ENCODE assay signal across 10 mouse cellular contexts in the genomic region with DNA sequence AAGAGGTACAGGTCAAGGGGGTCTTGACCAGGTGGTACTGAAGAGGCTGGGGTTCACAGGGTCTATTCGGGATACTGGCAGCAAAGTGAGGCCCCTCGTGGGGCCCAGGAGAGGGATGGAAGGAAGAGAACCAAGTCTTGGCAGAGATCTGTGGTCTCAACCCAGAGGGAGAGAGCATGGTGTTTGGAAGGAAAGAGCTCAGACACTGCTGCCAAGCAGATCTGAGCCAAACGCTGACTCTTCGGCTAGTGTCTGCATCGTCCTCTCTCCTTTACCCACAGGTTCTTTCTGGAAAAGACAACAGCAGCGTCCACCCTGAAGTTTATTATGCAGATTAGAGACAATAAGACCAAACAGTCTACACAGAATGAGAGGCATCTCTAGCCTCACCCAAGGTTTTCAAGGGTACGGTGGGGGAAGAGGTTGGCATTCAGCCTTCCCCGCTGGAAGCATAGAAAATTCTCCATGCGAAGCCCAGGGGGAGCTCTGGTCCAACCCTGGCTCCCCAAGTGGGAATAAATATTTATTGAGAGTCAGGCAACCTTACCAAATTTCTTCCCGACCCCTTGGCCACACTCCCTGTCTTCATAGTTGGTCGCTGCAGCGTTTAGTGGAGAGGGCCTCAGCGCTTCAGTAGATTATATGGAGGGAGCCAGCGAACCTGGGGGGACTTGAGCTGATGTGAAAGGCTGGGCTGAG. TPM values are rescaled to one million over a fixed set of nuclear protein-coding genes. Genes with fewer than 3 reads are reported as not detected.
A peak's percentile ranks its signal among the peaks of the same experiment; 100 is the strongest.
DNase-seq lines count a peak whose midpoint lies in the region; ATAC-seq and TF ChIP-seq lines count a peak whose summit lies in the region.
"Had no signal": no experiment of that assay in that cellular context is flagged by ENCODE, and none has a peak within 500 bp of the region (broad histone marks: within the 10 kb centered on the region; RNA-seq: fewer than 3 reads in every experiment).

No protein-coding gene starts in this region.

- no peak for TF ChIP-seq POLR2A in lung, adult 2 months (IDR thresholded peaks at IDR 0.05; ENCODE audit: borderline replicate concordance, extremely low read depth, low read depth, low read length)

- peak; percentile 57 for TF ChIP-seq CTCF in lung, embryonic 14.5 days (IDR thresholded peaks at IDR 0.05; ENCODE audit: low read depth)
- TF ChIP-seq CTCF in lung, adult 2 months (IDR thresholded peaks at IDR 0.05; ENCODE audit: insufficient read depth, low read length), result no peak

- H3K4me1 ChIP-seq in lung, embryonic 14.5 days (ENCODE audit: insufficient read depth), result peaks cover 11% of the 10 kb centered on the region; the same call in 1 of the 2 replicates
- no peaks in the 10 kb centered on the region for H3K4me1 ChIP-seq in lung, adult 2 months (ENCODE audit: control insufficient read depth, insufficient read depth, low read length)

- 48% methylated on average over 14 of the region's 14 CpGs for WGBS in lung, embryonic 14.5 days
- 62% methylated on average over 14 of the region's 14 CpGs for WGBS in lung, adult 2 months

- ATAC-seq in frontal cortex, adult (ENCODE audit: low TSS enrichment), result peak; percentile 27; the same call in 1 of the 2 replicates
- ATAC-seq in lung, embryonic 14.5 days (ENCODE audit: insufficient read depth), result peak; percentile 82; the same call in 1 of the 2 replicates

- H3K36me3 ChIP-seq in lung, embryonic 14.5 days (ENCODE audit: insufficient read depth), result no peaks in the 10 kb centered on the region

- no peak overlapping the region for H3K9ac ChIP-seq in lung, embryonic 14.5 days

- no peaks in the 10 kb centered on the region for H3K9me3 ChIP-seq in lung, embryonic 14.5 days (ENCODE audit: low read depth, low read length)

- no peak overlapping the region for H3K4me2 ChIP-seq in lung, embryonic 14.5 days

- no peak for DNase-seq in frontal cortex, postnatal 25 days (ENCODE audit: low spot score in 2 of 2)
- DNase-seq in lung, embryonic 14.5 days, result peak; percentile 49
- no peak for DNase-seq in lung, adult 2 months
- peak; percentile 55 for DNase-seq in cerebellum, adult 9-11 months
- DNase-seq in lung, postnatal 10 days, result peak; percentile 72
- no peak for DNase-seq in right cerebral cortex, adult 2 months (ENCODE audit: low spot score in 2 of 2)
- no peak for DNase-seq in yolk sac, embryonic 10.5 days (ENCODE audit: low spot score)
- DNase-seq: right cerebral cortex, adult 18-20 months had no signal

- H3K4me3 ChIP-seq in lung, embryonic 14.5 days (ENCODE audit: low read depth, low read length), result no peak overlapping the region
- H3K4me3 ChIP-seq in lung, adult 2 months (replicated peaks; ENCODE audit: extremely low read depth, low read depth, low read length), result no peak overlapping the region

- H3K27me3 ChIP-seq in lung, embryonic 14.5 days (ENCODE audit: insufficient read depth, low read length), result no peaks in the 10 kb centered on the region

- peak overlapping the region; percentile 67 for H3K27ac ChIP-seq in lung, embryonic 14.5 days (ENCODE audit: low read depth)

RNA-seq across cellular contexts. Expression of gene 1700012A03Rik, which starts 32.5 kb away (rescaled TPM):
- polyA plus RNA-seq in lung, embryonic 14.5 days (2014; fragmentation: Nextera tagmentation; extraction: Ambion mirVana), result not detected in 2 replicates
- polyA plus RNA-seq in lung, adult 2 months (2012; rRNA removed), result not detected in 2 replicates
- polyA plus RNA-seq: liver, adult 2 months had no signal

Comparison
In these comparisons a context has a peak if more than half of its experiments do, and no peak if none do; other contexts are left out.
1. DNase-seq: peak in lung, embryonic 14.5 days (single experiment), cerebellum, adult 9-11 months (single experiment) and lung, postnatal 10 days (single experiment); none in frontal cortex, postnatal 25 days (0 of 2), lung, adult 2 months (single experiment), right cerebral cortex, adult 2 months (0 of 2) and yolk sac, embryonic 10.5 days (single experiment).